Mouse (Mus musculus) small intestine, adult 2 months (tissue): ENCODE data around the gene Tmem121b.

Experiments
- CTCF ChIP-seq: fragments of 200-500 bp; IDR thresholded peaks from 2 replicates; pipeline ENCODE4 v1.5.1; 2012; ENCODE audit warnings: low read depth, mild to moderate bottlenecking, control low read depth, inconsistent platforms, low read length, moderate library complexity, mixed read lengths; ENCODE audit not compliant: insufficient replicate concordance, insufficient read length; ENCODE audit errors: extremely low read depth
- POLR2A ChIP-seq: fragments of 200-500 bp; IDR thresholded peaks from 2 replicates; pipeline ENCODE4 v1.6.1; 2012; ENCODE audit warnings: low read depth, mild to moderate bottlenecking, control low read depth, inconsistent platforms, low read length, moderate library complexity

GRCm38 (mm10) chr6:120492499-120493373 is 871 bp downstream of the Tmem121b start:
- TF ChIP-seq POLR2A (no peak), CTCF (no peak)
